Mouse (Mus musculus) lung, postnatal 36 days (tissue): ENCODE data around the gene Lmbr1.
"Not testable (repeated sequence)": the region's sequence is repeated elsewhere in the genome, so short reads cannot be mapped to it uniquely, and the experiment has no call there.

Experiments
- DNase-seq: peaks from one replicate; pipeline ENCODE4 v3.0.0; 2022; ENCODE audit warnings: mixed read lengths

Lmbr1 gene

DNA sequence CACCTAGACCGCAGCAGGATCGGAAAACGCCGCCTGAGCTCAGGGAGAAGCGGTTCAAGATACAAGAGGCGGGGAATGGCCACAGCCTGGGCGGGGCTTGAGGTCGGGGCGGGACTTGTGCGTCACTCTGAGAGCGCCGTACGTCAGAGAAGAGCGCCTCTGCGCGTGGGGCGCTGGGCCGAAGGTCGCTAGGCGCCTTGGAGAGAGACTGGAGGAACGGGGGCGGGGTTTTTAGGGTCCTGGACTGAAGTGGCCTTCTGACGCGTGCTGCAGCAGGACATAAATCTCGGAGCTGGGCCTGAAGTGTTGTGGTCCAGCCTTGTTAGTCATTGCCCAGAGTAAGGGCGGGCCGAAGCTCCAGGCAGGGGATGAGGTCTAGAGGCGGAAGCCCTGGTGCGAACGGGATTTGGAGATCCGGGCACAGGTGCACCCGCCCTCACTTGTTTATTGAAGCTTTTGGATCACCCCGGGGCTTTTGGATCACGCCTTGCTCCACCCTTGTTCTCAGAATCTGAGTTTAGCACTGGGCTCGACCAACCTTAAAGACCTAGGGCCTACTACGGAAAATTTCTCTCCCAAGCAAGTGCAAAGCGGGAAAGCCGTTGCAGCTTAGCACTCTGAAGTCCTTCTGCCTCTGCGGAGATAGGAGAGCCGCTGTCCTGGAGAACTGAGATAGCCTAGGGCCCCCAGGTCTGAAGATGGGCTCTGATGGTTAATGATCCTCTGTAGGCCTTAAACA is at the start of gene Lmbr1:
Gene Lmbr1, minus strand, starts transcription at position 93 of the 739 bp plus-strand sequence.
- DNase-seq: peak; percentile 96

DNA sequence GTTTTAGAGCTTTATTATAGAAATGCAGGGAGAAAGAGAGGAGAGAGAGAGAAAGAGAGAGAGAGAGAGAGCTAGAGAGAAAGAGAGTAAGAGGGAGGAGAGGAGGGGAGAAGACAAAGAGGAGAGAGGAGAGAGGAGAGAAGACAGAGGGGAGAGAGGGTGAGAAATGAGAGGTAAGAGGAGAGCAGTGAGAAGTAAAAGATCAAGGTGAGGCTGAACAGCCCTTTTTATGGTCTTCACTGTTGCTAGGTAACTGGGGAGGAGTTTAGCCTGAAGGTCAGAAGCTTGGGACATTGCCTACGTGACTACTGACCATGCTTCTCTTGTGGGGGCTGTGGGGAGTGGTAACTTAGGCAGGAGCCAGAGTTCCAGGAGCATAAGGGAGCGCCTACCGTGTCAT is 45.1 kb upstream of the Lmbr1 start:
- DNase-seq: not testable (repeated sequence)

DNA sequence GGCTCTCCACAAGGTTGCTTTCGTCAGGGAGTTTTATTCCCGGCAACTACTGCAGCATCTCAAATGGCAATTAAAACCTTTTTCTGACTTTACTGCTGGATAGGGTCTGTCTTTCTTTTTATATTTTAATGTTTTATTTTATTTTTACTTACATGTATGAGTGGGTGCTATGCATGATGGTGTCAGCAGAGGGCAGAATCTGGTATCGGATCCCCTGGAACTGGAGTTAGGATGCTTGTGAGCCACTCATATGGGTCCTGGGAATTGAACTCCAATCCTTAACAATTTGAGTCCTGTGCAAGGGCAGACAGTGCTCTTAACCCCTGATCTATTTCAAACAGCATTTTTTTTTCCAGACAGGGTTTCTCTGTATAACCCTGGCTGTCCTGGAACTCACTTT is 34.9 kb upstream of the Lmbr1 start:
- no peak for DNase-seq

DNA sequence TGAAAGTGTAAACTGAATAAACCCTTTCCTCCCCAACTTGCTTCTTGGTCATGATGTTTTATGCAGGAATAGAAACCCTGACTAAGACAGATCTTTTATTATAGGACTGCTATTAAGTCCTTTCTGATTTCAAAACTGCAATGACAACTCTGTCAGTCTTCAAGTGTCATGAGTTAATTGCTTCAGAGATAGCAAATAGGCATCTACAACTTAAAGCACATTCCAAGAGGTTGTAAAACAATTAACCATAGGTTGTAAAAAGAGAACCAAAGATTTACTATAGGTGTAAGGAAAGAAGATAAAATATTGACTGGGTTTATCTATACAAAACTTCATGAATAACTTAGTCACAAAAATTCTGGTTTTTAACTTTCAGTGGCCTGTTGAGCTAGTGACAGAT is 32.7 kb upstream of the Lmbr1 start:
- DNase-seq: no peak

DNA sequence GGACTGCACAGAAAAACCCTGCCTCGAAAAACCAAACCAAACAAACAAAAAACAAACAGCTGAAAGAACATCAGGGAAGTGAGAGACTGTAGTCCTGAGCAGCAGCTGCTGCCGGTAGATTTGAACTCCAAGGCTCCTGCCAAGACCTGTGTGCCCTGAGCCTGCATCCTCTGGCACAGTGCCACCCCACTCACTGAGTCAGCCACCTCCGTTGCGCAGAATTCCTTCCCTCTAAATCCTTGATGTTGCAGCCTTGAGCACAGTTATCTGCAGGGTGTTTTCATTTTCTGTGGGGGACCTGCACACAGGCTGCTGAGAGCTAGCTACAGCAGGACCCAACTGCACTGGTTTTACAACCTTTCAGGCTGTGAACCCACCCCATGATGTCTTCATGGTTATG is 20.2 kb upstream of the Lmbr1 start:
- peak; percentile 1 for DNase-seq

DNA sequence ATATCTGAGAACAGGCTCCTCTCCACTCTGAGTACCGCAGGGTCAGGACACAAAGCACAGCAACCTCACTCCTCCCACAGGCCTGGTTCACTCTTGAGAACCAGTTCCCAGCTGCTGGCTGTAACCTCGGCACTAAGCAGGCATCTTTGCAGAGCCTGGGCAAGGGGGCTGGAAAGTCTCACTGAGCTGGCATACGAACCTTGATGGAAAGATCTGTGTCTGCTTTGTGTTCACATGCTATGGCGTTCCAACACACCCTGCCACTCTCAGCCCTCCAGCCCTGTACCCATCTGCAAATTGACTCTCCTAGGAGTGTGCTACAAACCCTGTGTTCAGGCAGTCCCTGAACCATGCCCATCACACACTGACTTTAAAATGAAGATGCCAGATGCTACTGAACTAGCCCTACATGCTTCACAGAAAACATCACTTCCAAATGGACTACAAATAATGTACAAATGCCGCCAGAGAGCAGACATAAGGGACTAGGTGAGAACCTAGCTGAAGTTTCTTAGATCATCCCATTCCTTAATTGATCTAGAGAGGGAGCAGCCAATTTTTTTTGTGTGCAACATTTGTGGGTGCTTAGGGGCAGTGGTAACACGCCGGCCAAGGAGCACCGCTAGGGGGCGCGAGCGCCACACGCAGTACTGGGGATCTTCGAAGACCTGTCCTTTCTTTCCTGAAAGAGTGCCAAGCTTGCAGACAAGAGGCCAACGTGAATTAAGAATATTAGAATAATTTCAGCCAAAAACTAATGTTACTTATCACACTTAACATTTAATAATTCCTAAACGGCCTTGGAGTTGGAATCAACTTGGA is 11.0 kb upstream of the Lmbr1 start:
- peak; percentile 87 for DNase-seq

DNA sequence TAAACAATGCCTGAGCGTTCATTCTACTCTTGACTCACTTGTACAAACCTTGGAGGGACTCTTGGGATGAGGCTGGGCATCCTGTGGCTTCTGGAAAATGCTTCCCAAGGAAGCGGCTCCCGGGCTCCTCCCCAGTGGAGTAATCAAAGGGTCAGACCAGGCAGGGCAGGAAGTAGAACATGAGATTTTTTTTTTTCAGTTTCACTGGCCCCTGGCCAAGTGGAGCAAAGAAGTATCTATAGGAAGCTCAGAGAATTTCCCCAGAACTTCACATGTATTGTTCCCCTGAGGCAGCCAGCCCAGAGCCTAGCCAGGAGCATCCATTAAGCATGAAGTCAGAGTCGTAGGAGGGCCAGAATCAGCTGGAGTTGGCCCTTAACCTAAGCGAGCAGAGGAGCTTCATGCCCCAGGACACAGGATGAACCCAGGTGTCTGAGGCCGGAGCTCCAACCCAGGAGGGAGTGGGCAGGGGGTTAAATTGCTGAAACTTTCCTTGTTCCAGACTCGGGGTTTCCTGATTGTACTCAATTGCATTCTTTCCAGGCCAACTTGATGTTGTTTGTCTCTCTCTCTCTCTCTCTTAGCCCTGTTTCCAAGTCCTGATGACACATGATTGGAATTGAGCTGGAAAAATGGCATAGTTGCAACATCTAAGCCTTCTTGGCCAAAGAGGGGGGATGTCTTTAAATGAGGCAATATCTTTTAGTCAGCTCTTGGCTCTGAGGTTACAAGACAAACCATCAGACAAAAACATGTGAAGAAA is 10.2 kb upstream of the Lmbr1 start:
- peak; percentile 51 for DNase-seq

DNA sequence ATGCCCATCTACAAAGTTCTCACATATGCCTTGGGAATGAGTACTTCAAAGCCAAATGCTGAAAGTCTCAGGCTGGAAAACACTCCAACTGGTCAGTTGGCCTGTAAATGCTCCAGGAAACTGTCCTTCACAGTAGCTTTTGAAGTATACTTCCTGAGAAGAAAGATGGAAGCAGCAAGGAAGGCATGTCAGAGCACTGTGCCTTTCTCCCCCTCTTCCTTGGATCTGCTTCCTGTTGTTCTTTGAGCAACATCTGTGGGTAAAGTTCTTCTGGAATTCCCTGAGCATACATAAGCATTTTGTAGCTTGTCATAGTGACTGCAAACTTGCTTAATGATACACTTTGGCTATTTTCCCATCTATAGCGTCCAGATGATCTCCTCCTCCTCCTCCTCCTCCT is 9.4 kb upstream of the Lmbr1 start:
- DNase-seq: no peak

DNA sequence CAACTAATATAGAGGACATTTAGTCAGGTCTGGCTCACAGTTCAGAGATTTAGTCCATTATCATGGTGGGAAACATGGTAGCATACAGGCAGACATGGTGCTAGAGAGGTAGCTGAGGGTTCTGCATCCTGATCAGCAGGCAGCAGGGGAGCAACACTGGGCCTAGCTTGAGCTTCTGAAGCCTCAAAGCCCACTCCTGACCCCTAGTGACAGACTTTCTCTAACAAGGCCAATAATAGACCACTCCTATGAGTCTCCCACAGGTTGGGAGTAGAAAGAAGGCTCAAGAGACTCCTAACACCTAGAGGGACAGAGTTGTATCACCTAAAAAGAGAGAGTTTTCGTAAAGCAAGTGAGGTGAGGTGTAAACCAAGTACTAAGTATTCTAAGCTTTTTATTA is 4.6 kb upstream of the Lmbr1 start:
- no peak for DNase-seq

DNA sequence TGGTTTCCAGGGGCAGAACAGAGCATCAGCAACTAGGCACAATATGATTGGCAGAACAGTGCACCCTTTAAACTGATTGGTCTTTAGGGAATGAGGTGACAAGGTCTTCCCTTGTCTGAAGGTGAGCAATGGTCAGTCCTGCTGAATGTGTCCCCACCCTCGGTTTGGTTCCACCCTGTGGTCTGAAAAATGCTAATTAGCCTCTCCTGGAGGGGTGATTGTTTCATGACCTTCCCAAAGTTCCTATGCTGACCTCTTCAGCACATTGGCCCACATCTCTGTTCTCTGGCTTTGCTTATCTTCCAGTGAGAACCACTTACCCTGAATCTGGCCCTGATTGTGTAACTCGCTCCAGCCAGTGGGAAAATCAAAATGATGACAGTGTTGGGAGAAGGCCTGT is 1.9 kb upstream of the Lmbr1 start:
- no peak for DNase-seq

DNA sequence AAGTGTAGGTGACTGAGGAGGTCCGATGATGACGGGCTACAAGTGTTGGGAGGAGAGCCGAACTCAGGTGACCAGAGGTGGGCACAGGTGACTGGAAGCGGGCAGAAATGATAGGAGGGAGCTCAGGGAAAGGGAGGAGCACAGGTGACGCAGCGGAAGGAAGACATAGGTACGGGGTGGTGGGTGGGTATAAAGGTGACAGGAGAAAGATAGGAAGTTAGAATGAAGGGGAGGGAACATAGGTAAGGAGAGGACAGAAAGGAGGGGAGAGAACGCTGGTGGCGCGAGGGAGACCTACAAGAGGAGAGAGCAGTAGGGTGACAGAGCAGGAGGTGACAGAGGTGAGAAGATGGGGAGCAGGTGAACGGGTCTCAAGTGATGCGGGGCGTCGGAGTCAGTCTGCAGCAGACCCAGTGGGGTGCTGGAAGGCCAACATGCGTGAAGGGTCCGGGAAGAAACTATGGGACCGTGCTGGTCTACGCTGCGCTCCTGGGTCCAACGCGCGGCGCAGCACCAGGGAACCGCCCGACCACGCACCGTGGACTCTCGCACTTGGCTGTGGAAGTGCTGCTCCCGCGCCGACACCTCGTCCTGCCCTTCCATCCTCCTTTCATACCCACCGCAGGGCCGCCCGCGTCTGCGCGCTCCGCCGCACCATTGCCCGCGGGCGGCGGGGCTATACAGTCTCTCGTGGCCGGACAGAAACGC is 446 bp downstream of the Lmbr1 start:
- peak; percentile 74 for DNase-seq

DNA sequence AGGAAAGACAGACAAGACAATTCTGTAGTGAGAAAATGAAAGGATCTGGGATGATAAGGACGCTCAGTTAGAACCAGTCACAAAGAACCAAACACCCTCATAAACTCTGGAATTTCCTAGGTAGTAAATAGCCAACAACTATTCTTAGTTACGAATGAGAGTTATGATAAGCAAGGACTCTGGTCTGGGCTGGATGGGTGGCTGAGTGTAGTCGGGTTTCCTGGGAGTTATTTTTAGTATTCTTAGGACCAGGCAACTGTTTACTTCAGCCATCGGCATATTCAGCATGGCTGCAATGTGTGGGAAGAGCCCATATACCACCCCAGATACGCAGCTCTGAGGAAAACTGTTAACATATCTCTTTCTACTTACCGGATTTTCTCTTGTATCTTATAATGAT is 14.7 kb downstream of the Lmbr1 start:
- DNase-seq: no peak

DNA sequence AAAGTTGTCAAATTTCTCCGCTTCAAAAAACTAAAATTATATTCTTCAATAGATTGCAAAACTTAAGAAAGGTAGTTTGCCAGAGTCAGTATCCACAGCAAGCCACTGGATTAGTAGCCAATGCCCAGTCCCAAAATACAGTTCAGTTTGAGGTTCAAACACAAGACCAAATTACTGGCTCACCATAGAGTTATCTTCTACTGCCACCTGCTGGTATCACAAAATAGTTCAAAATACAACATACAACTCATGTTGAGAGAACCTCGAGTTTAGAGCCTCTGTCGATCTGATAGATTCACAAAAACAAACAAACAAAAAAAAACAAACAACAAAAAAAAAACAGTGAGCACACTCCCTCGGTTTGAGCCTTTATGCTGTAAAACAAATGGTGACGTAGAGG is 42.4 kb downstream of the Lmbr1 start:
- DNase-seq: peak; percentile 54

DNA sequence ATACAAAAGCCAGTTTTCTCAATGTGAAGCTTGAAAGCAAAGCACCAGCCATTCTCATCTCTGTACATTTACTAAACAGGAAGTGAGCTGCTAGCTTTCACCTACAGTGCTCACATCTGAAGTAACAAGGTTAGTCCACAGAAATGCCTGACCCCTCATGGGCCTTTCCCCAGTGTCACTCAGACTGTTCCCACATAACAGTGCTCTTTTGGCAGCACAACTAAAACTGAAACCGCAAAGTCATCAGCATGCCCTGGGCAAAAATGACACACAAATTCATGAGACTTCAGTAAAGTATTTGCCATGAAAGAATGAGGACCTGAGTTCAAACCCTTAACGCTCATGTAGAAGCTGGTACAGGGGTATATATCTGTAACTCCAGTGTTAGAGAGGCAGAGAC is 55.7 kb downstream of the Lmbr1 start:
- no peak for DNase-seq

DNA sequence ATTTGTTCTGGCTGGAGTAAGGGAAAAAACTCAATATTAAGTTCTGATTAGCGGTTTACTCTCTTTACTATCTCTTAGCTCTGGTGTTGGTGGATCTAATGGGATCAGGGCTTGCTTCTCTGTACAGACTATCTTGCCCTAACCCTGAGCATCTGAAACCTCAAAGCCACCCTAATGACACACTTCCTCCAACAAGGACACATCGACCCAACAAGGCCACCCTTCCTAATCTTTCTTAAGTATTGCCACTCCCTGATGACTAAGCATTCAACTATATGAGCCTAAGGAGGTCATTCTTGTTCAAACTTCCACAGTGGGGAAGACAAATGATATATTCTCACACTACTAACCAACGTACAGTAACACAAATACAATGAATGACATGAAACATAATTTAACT is 69.0 kb downstream of the Lmbr1 start:
- DNase-seq: no peak

DNA sequence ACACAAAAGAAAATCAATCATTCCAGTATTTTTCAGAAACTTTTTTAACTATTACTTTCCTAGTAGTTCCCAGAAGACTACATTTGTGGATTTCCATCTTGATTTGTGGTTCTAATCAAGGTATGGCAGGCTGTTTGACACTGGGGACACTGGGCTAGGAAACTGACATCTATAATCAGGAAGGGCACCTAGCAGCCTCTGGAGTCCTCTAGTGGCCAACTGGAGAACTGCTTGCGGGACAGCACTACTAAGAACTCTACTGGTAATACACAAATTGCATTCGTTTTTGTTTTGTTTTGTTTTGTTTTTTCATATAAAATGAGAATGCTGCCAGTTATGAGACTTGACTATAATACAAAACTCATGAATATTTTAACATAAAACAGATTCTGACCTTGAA is 85.0 kb downstream of the Lmbr1 start:
- DNase-seq: peak; percentile 77

DNA sequence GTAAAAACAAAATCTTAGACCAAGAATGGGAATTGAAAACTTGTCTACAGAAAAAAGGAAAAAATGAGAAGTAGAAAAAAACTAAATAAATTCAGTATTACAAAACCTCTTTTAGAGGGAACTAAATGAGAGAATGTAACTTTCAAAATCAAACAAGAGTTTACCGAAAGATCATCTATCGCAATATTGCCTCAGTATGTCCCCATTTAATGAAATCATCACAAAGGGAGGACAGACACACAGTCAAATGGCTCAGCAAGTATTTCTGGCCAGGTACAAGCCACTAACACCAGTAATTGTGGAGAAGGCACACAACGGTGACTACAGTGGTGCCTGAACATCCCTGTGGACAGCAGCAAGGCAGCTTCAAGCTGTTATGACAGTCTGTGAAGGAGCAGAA is 88.1 kb downstream of the Lmbr1 start:
- no peak for DNase-seq

DNA sequence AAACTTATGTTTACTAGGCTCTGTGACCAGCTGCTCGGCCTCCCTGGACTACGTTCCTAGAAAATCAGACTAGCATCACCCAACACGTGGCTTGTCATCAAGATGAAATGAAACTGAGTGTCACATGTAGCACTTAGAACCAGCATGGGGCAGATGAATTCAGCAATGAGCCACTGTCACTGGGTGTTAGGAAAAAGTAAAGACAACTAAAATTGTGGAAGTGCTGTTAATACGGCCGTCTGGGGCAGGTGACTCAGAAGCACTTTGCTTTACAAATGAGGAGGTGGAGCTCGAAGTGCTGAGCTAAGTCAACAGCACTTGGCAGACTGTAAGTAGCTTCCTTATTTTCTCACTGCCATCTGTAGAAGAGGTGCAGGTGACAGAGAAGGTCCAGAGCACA is 88.5 kb downstream of the Lmbr1 start:
- DNase-seq: peak; percentile 24

DNA sequence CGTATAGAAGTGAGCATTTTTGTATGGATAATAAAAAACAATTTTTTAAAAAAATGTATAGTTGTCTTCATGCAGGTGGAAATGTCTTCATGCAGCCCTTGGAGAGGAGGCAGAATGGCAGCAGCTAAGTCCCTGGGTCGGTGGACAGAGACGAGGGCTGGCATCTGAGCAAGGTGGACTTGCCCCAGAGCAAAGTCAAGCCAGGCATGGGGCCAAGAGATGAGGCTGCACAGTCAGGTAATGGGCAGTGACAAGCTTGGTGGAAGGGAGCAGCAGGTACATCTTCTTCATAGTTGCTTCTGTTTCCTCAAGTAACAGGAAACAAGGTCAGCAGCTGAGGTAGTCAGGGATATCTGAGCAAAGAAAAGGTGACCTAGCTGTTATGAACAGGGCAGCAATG is 97.1 kb downstream of the Lmbr1 start:
- no peak for DNase-seq

DNA sequence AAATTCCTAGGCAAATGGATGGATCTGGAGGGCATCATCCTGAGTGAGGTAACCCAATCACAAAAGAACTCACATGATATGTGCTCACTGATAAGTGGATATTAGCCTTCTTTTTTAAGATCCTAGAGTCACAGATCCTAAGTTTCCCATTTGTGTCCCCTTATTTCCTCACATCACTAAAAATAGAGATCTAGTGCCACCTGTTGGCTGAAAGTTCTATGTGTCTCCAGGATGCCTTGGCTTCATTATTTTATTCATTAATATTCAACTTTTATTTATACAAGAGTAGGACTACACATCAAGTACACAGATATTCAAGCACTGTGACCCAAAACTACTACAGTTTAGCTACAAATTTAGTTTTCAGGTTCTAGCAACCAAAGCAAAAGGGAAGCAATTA is 103.4 kb downstream of the Lmbr1 start:
- DNase-seq: peak; percentile 41

DNA sequence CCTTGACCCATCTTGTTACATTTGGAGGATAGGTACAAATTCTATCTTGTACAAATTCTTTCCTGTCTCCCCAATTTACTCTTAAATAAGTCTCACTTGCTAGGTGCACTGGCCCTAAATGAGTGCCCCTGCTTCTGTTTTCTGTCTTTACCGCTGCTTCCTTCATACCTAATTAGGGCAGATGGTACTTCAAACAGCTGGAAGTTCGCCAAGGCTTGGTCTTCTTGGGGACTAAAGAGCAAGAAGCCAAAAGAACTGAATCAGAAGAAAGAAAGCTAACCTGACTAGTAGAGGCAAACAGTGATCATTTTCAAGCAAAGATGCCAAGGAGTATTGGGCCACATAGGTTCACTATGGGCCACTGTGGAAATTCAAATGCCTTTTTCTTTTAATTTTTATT is 104.8 kb downstream of the Lmbr1 start:
- no peak for DNase-seq

DNA sequence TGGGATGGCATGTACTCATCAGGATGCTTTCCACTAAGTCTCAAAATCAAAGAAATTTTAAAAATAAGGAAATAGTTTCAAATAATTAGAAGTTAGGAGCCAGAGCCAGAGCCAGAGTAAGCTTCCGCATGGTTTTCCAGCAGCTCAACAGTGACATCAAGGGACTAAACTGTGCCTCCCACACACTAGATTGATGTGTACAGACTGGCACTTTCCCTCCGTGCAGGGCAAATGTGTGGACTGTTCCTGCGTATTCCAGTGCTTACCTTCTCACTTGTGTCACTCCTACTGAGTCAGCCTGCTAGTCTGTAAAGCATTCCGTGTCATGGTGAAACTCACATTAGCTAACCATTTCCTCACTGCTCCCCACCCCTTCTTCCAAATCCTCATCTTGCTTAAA is 107.3 kb downstream of the Lmbr1 start:
- DNase-seq: no peak

DNA sequence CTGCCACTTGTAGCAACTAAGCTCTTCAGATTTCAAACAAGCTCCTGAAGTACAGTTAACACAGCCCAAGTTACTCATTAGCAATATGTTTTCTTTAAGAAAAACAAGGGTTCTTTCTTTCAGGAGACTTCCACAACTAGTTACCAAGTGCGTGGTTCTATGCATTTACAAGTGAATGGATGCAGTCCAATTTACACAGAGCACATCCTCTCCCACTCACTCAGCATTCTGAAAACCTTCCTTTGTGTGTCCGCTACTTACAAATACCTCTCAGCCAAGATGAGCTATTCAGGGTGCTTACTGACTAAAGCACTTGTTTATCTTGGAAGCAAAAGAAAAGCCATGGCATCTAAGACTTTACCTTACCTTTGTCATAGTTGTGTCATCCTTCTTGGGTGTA is 124.3 kb downstream of the Lmbr1 start:
- DNase-seq: no peak
